Mouse (Mus musculus): ENCODE measurements around the gene Diaph3.

The Diaph3 gene

DNA sequence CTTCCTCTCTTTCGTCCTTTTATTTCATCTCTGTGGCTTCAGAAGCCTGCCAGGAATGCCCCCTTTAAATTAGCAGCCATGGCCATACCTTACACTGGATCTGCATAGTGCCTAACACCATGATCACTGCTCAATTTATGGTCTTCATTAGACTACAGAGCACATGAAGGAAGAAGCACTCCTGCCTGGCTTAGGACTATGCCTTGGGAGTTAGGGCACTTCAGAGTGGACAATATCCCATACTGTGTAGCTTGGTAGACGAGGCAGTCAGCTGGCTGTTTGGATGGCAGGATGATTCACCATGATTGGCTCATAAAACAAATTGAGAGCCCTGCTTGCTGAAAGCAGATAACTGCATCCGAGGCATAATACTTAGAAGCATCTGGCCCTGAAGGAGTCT, 204.6 kb downstream of the Diaph3 start:
- TF ChIP-seq GATA4 (IDR thresholded peaks at IDR 0.05; ENCODE audit: insufficient replicate concordance, low read length) = no peak

DNA sequence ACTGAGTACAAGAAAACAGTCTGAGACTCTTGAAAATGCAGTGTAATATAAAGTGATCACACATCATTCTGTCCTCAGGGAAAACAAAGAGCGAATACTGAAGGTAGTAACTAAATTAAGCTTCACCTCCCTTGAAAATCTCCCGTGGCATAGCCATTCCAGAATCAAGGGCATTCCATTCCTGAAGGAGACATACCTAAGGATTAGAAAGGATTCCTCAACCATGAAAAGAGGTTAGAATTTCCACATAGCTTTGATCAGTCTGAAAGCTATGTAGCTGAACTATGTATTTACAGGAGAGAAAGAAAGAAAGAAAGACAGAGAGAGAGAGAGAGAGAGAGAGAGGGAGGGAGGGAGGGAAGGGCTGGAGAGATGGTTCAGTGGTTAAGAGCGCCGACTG, 210.3 kb downstream of the Diaph3 start:
- no peak for TF ChIP-seq GATA4 (IDR thresholded peaks at IDR 0.05; ENCODE audit: insufficient replicate concordance, low read length)

DNA sequence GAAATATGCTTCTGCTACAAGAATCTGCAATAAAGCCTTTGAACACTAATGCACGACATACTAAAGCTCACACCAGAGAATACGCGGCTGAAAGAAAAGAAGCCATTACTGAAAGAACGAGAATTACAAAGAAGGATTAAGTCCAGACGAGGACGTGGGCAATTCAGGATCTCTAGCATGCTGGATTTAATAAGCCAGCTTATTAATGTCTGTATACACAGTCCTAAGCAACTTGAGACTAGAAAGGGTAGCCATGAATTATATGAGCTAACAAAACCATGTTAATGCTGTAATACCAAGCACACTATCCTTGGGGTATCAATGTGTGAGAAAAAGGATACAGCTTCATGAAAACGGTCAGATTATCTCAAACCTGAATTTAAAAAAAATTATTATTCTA, 214.2 kb downstream of the Diaph3 start:
- no peak for TF ChIP-seq GATA4 (IDR thresholded peaks at IDR 0.05; ENCODE audit: insufficient replicate concordance, low read length)

DNA sequence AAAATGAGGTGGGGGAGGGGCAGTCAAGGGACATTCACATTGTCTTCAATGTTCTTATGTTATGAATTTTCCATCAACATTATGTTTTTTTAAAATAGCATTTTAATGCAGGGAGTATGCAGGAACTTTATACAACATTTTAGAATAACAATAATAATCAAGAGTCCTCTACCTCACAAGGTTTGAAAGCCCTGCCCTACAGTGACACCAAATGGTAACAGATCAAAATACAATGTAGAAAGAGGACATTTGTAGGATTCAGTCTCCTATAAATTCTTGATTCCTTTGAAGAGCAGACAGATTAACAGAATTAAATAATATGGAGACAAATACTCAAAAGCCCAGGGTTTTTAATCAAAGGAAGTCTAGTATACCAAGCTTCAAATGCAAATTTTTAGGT, 242.1 kb downstream of the Diaph3 start:
- TF ChIP-seq GATA4 (IDR thresholded peaks at IDR 0.05; ENCODE audit: insufficient replicate concordance, low read length) = no peak

DNA sequence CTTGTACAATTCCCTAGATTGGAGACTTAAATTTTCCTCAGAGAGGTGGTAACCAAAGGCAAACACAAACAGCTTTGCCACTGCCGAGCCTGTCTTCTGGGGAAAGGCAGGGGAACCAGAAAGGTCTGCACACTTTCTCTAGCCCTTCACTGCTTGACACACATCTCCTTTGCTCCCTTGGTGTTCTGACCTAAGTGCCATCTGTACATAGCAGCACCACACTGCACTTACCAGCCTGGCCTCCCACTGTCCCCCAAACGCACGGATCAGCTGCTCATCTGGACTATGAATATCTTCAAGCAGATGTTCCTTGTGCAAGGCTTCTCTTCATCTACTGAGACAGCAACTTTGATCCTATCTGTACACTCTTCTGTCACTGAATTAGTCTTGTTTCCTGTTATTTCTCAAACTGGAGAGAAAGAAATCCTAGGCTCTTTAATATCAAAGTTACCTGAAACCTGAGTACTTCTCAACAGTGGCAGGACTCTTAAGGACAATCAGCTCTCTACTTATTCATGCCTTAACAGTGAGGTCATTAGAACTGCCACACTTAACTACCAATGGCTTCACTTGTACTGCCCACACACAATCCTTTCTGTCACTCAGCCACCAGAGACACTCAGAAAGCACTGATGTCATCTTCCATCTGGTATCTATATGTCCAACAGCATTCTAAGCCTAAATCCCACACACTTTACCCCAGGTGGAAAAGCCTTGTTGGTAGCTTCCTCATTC, 251.8 kb downstream of the Diaph3 start:
- no peak for TF ChIP-seq GATA4 (IDR thresholded peaks at IDR 0.05; ENCODE audit: insufficient replicate concordance, low read length)

DNA sequence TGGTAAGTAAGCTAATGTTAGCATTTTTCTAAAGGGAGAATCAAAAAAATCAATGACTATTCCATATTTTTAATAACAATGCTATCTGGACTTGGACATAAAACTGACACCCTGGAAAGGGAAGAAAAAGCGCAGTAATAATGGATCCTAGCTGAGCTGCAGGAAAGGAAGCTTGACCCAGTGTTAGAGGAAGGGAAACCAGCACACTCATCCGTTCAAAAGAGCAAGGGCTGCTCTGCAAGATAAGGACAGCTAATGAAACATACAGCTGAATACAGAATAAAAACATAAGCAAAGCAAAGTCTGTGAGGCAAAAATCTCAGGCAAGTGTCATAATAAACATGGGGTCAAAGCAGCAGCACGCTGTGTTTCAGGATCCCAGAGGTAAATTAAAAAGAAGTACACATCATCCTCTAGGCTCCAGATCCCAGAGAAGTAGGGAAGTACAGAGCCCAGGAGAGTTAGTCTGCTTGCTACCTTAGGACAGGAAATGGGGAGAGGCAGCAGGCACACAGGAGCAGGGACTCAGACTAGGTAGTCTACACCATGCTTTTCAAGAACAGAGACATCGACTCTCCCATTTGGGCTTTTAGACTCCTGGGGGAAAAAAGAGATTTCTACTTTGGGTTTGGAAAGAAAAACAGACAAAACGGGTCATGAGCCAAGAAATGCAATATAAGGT, 255.5 kb downstream of the Diaph3 start:
- TF ChIP-seq GATA4 (IDR thresholded peaks at IDR 0.05; ENCODE audit: insufficient replicate concordance, low read length) = no peak; the same call in 1 of the 2 replicates

DNA sequence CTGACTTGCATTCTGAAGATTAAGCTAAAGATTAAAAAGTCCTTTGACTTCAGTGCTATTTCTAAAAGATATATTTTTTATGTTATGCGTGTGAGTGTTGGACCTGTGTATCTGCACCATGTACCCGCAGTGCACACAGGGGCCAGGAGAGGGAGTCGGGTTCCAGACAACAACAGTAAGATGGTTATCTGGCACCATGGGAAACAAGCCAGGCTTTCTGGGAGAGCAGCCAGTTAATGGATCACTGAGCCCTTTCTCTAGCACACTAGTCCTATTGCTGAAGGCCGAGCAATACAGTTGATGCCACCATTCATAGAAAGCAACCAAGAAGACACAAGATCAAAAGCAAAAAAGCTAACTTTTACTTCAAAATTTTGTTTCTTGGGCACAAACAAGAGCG, 271.5 kb downstream of the Diaph3 start:
- peak; percentile 97 for TF ChIP-seq GATA4 (IDR thresholded peaks at IDR 0.05; ENCODE audit: insufficient replicate concordance, low read length)

DNA sequence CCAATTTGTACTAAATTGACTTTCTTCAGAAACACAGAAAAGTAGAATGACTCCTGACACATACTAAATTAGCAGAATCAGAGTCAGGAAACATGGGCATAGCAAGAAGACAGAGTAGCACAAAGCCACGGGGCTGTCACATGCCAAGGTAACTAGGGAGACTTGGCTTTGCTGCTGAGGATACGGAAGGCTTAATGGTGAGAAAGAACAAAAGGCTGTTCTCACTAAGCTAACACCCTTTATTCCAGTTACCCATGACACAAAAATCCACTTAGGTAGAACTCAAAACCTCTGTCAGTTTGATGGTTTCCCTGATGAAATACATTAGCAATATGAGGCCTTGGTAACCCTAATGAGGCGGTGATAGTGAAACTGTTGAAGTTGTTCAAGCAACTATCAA, 273.9 kb downstream of the Diaph3 start:
- no peak for TF ChIP-seq GATA4 (IDR thresholded peaks at IDR 0.05; ENCODE audit: insufficient replicate concordance, low read length)

DNA sequence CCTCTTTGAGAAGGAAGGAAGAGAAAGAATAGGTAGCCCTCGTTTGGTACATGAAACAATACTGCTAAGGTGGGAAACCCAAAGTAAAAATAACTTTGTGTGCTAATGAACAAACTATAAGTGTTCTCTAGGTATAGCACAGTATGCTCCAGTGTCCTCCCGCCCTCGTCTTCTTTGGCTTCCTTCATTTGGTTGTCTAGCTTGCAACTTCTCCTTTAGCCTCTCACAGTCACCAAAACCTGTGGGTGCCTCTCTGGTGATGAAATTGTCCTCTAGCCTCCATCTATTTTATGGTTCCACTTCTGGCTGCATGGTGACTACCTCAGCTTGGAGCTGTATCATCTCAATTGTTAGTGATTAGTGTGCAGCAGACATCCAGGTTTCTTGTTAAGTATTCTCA, 277.0 kb downstream of the Diaph3 start:
- TF ChIP-seq GATA4 (IDR thresholded peaks at IDR 0.05; ENCODE audit: insufficient replicate concordance, low read length) = no peak

DNA sequence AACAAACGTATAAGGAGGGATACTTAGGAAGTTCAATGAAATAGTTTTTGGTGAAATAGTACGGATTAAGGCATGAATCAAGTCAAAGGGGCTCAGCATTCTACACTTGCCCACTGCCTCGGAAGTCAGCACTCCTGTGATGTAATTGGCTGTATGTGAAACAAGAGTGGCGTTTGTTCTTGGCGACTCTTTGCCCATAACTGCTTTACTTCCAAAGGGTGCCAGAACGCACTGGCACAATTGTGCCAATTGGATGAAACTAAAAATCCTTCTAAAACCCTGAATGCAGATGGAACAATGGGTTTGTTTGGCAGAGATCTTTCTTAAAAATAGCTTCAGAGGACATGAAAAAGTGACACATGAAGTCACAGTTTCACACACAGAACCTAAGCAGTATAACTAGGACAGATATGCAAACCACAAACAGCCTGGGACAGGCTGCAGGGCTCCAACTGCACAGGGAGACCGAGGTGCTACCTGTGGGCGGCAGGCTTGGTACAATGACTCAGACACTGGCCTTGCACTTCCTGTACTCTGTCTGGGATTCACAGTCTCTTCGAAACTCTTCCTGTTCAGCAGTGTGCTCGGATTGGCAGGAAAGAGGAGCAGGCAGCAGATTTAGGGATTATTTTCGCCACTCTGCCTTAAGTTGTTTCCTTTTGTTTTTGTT, 279.6 kb downstream of the Diaph3 start:
- TF ChIP-seq GATA4 (IDR thresholded peaks at IDR 0.05; ENCODE audit: insufficient replicate concordance, low read length) = no peak

DNA sequence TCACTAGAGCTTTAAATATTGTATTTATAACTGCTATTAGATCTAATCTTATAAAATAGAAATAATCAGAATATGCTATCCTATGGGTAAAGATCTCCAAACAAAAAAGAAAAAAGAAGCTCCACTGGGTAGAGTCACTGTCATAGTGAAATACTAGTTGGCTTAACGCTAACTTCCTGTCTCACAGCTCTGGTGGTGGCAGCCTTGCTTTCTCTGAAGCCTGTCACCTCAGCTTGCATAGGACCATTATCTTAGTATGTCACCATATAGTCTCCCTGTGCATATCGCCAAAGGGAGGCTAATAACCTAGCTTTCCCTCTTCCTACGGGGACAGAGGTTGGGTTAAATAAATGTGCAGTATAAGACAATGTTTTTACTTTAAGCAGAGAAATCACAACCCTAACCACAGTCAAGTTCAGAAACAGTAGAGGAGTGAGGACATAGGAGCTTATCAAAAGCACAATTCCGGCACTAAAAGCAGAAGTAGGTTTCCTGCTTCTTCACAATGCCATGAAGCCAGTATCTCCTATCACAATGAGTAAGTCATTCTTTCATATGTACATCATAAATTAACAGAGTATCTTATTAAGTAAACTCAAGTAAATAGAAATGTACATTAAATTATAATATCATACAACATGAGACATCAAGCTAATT, 293.8 kb downstream of the Diaph3 start:
- TF ChIP-seq GATA4 (IDR thresholded peaks at IDR 0.05; ENCODE audit: insufficient replicate concordance, low read length) = no peak

DNA sequence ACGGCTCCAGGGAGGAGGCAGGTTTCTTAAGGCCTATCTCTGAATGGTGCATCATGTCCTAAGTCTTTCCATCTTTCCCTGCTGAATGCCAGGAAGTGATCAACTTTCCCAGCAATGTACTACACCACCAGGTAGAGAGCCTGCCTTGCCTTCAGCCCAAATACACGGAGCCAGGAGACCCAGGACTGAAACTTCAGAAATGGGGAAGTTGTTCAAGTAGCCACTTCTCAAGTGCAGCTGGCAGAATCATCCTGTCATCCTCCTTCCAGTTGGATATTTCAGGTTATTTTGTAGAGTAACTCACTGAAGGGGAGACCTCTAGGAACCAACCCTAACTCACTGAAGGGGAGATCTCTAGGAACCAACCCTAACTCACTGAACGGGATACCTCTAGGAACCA, 297.0 kb downstream of the Diaph3 start:
- no peak for TF ChIP-seq GATA4 (IDR thresholded peaks at IDR 0.05; ENCODE audit: insufficient replicate concordance, low read length)

DNA sequence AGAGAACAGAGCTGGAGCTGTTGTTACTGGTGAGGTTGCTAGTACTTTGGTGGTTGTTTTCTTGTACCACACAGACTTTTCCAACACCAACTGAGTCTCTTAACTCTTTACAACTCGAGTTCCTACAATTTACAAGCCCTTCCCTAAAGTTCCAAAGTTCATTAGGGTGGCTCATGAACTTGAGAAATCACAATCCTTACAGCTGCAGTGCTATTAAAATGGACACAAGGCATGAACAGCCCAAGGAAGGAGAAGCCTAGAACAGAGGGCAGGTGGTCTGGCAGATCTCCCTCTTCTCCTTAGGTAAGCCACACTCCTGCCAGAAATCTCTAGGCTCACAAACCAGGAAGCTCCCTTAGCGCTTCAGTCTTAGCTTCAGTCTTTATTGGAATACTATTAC, 303.4 kb downstream of the Diaph3 start:
- no peak for TF ChIP-seq GATA4 (IDR thresholded peaks at IDR 0.05; ENCODE audit: insufficient replicate concordance, low read length)

DNA sequence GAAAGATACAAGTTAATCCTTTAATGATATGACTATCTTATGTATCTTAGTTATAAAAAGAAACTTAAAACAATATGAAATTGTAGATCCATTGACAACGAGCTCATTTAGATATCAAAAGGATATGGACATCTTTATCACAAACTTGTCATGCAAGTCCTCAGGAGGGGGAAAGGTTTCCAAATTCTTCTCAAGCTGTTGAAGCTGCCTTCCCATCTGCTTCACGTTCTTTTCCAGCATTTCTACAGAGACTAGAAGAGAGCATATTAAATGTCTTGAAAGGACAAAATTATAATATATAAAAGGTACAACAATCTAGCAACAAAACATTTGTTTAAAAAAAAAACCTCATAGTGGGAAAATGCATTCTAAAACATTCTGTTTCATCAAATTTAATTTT, 306.2 kb downstream of the Diaph3 start:
- TF ChIP-seq GATA4 (IDR thresholded peaks at IDR 0.05; ENCODE audit: insufficient replicate concordance, low read length) = no peak

DNA sequence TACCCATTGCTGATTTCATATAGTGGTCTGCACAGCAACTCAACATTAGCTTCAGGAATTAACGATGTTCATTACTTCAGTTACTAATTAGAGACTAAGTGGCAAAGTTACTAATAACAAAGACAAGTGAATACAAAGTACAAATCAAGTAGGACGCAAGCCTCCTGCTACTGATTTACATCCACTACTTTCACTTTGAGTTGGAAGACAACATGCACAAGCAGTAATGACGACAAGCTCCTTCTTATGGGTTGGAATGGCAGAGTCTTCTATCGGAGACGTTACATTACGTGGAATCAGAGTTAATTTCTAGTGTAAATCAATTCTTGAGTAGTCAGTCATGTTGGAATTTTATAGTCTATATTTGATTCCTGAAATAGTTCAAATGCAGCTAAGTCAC, 306.8 kb downstream of the Diaph3 start:
- no peak for TF ChIP-seq GATA4 (IDR thresholded peaks at IDR 0.05; ENCODE audit: insufficient replicate concordance, low read length)

DNA sequence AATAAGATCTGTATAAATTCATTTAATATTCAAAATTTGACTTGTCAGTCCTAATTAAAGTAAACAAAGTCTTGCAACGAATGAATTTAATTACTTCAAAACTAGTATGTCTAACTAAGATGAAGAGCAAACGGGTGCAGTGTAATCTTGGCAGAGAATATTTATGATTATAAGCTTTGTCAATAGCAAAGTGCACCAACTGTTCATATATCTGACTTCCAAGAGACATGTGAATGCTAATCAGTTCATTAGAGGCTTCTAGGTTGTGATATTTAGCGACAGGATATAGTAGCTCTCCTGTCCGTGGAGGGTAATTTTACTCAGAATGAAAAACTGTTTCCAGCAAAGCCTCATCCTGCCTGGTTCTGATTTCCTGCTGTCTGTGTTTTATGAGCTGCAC, 308.0 kb downstream of the Diaph3 start:
- TF ChIP-seq GATA4 (IDR thresholded peaks at IDR 0.05; ENCODE audit: insufficient replicate concordance, low read length) = no peak

All from liver, adult (tissue).